Mouse (Mus musculus) bone marrow, adult 2 months (tissue): ENCODE measurements around the gene Cit.

Experiments
- CTCF ChIP-seq: fragments of 200-500 bp; IDR thresholded peaks from 2 replicates; pipeline ENCODE4 v1.5.1; 2011; ENCODE audit warnings: low read length, control low read depth; ENCODE audit not compliant: control insufficient read depth, insufficient read depth
- POLR2A ChIP-seq: fragments of 200-500 bp; IDR thresholded peaks from 2 replicates; pipeline ENCODE4 v1.6.1; 2011; ENCODE audit warnings: low read depth, mild to moderate bottlenecking, control low read depth, low read length, borderline replicate concordance; ENCODE audit not compliant: control insufficient read depth

DNA sequence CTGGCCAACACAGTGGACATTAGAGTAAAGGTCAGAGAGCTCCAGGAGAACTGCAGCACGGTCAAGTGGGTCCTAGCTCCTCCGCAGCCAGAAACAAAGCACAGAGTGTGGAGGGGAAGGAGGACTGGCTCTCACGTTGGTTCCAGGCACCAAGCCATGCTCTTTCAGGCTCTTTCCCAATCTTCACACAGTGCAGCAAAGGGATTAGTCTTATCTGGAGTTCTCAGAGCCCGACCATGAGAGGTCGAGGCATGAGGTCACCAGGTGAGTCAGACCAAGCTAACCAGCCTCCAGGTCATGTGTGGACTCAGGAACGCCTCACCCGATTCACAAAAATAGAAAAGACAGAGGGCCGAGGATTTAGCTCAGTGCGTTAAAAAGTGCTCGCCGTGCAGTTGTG, 27.0 kb downstream of the Cit start:
- TF ChIP-seq CTCF (no peak), POLR2A (no peak)
